Mouse (Mus musculus) adrenal gland, adult (tissue): ENCODE data around the gene Ubald2.
"Not testable (repeated sequence)": the region's sequence is repeated elsewhere in the genome, so short reads cannot be mapped to it uniquely, and the experiment has no call there.

Experiments used
- DNase-seq, 2 experiments: peaks; one replicate each; pipeline ENCODE4 v3.0.0; 2022 to 2023; ENCODE audit warnings: low spot score in 1 of 2; ENCODE audit not compliant: inconsistent age in 2 of 2

Ubald2 gene

GRCm38 (mm10) chr11:116413631-116414022 is 20.3 kb upstream of the Ubald2 start:
- no peak for DNase-seq

DNA sequence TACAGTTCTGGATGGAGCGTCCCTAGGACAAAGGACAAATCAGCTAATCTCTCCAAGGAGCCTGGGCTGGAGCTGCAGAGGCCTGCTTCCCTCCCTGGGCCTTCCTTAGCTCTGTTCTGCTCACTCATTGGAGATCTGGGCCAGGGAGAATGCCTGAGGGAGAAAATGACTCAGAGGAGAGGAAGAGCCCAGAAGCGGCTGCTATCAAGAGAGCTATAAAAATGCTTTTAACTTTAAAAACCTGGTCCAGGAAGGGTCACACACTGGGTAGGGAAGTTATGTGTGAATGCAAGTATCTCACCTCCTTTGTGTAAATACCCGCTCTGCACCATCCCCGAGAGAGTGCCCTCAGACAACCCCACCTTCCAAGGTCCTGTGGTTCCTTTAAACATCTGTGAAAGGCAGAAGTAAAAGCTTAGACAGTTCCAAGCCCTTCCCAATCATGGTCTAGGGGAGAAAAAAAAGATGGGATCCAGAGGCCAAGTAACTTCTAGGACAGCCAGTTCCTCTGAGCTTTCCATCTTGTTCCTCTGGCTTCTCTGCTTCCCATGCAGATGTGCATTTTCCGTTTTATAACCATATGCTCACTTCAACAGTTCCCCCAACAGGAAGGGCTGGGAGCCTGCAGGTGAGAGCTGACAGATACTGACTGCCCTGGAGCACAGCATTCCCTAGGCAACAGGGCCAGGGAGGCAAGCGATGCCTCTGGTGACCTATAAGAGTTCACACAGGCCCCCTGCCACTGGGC is 17.5 kb upstream of the Ubald2 start:
- no peak for DNase-seq

GRCm38 (mm10) chr11:116417054-116417453 is 16.8 kb upstream of the Ubald2 start:
- DNase-seq = no peak

DNA sequence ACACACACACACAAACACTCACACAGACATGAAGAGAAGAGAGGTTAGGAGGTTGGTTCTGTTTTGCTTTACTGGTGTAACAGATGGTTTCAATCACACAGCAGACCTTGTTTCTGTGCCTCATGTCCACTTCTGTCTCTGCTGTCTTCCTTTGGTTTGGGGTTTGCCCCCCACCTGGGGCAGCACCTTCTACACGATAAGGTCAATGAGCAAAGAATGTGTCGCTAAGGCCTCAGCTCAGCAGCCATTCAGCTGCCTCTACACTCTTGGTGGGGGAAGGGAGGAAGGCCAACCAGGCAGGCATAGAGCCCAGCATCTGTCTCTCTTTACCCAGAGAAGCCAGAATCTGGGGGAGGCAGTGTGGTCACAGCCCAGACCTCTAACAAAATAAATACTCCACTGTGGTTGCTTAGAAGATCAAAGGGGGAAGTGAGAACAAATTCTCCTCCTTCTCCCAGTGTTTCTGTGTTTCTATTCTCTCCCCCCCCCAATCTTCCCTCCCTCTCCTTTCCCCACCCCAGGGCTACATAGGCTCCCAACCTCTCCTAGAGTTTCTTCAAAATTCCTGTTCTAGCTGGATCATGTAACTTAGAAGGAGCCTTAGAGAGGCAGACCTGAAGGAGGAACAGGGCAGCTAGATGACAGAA is 15.6 kb upstream of the Ubald2 start:
- DNase-seq = no peak

- DNase-seq = no peak
Observed at GRCm38 (mm10) chr11:116418841-116419462, 14.9 kb upstream of the Ubald2 start.

DNA sequence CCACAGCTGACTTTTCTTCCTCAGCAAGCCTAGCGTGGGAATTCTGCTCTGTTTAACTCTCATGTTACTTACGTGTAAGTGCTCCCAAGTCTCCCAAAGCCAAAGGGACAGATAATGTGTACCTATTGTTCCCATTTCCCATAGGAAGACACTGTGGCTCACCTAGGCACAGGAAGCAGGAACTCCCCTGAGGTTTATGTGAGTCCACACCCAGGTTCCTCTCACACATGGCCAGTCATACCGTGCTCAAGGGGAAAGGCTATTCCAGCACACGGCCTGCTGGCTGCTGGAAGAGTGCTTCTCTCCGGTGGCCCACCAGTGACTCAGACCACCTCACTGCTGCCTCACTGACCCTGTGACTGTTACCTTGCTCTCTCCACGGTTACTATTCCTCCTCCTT is 12.8 kb upstream of the Ubald2 start:
- no peak for DNase-seq

GRCm38 (mm10) chr11:116422562-116422961 is 11.3 kb upstream of the Ubald2 start:
- no peak for DNase-seq

- no peak for DNase-seq
Observed at GRCm38 (mm10) chr11:116423214-116423613, 10.7 kb upstream of the Ubald2 start.

- DNase-seq = peak in 1 of 2 experiments; percentile 55
Observed at GRCm38 (mm10) chr11:116423782-116424620, 9.9 kb upstream of the Ubald2 start.

GRCm38 (mm10) chr11:116424621-116425407 is 9.1 kb upstream of the Ubald2 start:
- DNase-seq = no peak

DNA sequence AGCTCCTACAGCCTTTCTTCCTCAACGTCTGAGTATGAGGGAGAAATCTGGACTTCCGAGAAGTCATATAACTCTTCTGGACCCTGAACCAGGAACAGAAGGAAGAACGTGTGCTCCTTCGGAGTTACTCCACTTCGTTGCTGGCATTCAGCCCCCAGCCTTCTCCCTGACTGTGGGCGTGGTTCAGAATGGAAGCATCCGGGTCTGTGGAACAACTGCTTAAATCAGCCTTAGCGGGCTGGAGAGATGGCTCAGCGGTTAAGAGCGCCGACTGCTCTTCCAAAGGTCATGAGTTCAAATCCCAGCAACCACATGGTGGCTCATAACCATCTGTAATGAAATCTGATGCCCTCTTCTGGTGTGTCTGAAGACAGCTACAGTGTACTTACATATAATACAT is 7.6 kb upstream of the Ubald2 start:
- DNase-seq = not testable (repeated sequence)

DNA sequence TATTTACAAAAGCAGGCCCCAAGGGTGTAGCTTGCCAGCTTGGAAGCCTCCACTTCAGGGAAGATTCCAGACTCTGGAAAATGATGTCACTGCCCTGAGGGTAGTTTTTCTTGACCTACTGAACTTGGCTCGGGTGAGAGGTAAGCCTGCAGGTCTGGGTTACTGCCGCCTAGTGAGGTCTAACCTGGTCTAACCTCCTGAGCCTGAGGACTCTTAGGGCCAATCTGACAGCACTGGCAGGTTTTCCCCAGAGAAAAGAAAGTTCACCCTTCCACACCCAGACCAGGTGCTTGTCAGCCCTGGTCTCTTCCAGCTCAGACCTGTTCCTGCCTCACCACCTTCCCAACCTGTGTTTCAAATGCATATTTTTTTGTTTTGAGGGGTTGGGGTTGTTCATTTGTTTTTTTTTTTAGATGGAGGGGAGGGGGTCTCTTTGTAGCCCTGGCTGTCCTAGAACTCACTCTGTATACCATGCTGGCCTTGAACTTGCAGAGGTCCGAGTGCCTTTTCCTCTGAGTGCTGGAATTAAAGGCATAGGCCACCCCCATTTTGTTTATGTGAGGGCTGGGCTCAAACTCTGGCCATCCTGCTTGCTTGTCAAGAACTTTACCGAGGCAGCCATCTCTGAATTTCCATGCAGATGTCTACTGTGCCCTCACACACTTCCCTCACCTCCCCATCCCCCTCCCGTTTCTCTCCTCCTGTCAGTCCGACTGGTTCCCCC is 6.9 kb upstream of the Ubald2 start:
- DNase-seq = no peak

DNA sequence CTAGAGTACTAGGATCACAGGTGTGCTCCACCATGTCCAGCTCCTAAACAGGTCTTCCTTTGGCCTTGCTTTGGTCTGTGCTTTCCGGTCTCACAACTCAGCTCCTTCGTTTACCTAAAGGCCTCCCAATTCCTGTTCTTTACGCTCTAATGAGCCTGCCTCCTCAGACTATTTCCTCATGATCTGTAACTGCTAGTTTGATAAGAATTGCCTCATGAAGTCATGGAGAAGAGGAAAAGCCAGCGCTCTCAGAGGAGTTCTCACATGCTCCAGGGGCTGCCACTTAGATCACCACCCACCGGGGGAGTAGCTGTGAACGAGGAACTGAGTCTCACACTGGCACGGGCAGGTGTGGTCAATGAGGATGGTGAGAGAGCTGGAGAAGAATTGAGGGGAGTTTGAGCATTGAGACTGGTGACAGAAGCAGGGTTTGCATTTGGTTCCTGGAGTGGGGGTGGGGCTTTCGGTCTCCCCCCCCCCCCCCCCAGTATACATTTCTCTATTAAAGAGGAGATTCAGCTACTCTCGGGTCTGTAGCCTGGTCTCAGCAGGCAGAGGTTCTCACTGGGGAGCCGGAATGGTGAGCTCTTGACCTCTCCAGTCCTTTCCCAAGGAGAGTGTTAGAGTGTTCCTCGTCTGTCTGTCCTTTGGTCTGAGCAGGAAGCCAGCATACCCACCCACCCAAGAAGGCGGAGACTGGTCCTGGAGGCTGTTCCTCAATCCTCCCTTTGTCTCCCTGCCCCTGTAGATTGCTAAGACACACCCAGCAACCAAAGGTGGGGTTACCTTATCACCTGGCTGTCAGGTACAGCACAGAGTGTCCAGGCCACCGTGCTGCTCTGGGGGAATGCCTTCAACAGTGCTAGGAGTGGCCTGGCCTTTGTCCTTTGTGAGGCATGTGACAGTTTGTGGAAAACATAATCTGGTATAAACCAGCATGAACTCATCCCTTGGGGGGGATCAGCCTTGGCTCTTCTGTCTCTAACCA is 4.7 kb upstream of the Ubald2 start:
- DNase-seq = no peak

- no peak for DNase-seq
Observed at GRCm38 (mm10) chr11:116429862-116430613, 3.9 kb upstream of the Ubald2 start.

DNA sequence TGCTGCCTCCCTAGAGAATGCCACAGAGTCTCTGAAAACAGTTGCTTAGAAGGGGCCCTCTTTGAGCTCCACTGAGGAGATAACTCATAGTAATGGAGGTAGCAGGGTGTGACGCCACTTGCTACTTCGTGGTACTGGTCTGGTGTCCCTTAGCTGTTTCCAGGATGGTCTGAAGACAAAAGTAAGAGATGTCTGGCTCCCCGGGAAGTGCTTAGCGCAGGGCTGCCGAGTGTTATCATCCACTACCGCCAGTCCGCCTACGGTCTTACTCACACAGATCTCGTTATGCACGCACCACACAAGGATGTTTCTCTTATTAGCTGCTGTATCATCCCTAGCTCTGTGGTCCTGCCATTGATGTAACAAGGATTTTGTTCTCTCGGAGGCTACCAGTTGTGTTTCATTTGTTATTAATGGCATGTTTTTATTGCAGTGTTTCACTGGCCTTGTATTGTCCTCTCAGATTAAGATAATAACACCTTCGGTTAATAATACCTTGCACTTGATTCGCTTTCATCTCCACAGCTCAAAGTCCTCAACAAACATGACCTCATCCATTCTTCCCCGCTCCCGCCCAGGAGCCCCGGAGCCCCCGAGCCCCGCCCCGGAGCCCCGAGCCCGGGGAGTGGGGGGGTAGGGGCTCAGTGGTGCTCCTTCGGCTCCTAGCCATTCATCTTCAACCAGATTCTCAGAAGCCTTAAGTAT is 3.0 kb upstream of the Ubald2 start:
- DNase-seq = no peak

DNA sequence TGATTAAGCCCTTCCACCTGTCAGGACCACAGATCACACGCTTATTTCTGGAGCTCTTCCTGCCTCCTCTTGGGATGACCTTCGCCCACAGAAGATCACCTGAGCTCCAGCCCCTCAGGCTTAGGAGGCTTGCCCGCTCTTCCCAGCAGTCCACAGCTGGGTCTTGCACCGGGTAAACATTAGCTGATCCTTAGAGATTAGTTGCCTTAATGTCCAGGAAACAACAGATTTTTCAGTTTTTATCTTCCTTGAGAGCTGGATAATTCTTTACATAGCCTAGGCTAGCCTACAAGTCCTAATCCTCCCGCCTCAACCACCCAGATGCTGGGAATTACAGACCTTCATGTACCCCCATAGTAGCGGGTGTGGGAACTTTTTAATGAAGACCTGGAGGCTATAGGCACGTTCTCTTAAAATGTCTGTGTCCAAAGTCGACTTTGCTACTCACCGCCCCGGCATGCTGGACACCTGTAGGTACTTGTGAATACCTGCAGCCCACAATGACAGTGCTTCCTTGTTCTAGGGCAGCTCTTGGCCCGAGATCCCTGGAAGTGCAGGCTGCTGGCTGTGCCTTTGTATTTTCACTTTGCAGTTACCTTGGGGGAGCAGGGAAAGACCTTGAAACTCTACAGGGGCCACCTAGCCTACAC is 2.3 kb upstream of the Ubald2 start:
- no peak for DNase-seq

DNA sequence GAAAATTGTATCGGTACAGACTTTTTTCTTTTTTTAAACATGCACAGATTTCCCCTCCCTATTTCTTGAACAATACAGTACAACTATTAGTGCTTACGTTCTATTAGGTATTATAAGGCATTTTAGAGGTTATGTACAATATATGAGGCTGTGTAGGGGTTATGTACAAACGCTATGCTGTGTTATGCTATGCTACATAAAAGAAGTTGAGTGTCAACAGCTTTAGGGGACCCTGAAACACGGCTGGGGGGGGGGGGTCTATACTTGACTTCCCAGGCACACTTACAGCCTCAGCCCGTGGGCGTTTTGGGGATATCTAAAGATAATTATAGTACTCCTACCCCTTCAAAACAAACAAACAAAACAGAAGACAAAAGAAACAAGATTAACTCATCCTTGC is 1.8 kb upstream of the Ubald2 start:
- DNase-seq = no peak
